Mouse (Mus musculus) mature B cell (primary cell): ENCODE data around the gene Fam43a.

Experiments used
- in situ Hi-C: fragments of 300-500 bp; cut with MboI; formaldehyde crosslinking; loops from 2 replicates; pipeline ENCODE4 v1.14.3; 2019

The Fam43a gene

GRCm38 (mm10) chr16:30627586-30628337 lies 28.2 kb downstream of the Fam43a start:
- in situ Hi-C loops = no loop called here

- in situ Hi-C loops = no loop called here
Measured at GRCm38 (mm10) chr16:30628401-30628800, 28.9 kb downstream of the Fam43a start.

GRCm38 (mm10) chr16:30629509-30629908 lies 30.0 kb downstream of the Fam43a start:
- in situ Hi-C loops = no loop called here

- in situ Hi-C loops = no loop called here
Measured at GRCm38 (mm10) chr16:30633906-30634746, 34.6 kb downstream of the Fam43a start.

- in situ Hi-C loops = no loop called here
Measured at GRCm38 (mm10) chr16:30638586-30638985, 39.1 kb downstream of the Fam43a start.

- in situ Hi-C loops = no loop called here
Measured at GRCm38 (mm10) chr16:30640591-30640990, 41.1 kb downstream of the Fam43a start.

- in situ Hi-C loops = no loop called here
Measured at GRCm38 (mm10) chr16:30641408-30641807, 41.9 kb downstream of the Fam43a start.

- in situ Hi-C loops = no loop called here
Measured at GRCm38 (mm10) chr16:30642229-30642628, 42.7 kb downstream of the Fam43a start.

GRCm38 (mm10) chr16:30644981-30645380 lies 45.5 kb downstream of the Fam43a start:
- in situ Hi-C loops = no loop called here

- in situ Hi-C loops = no loop called here
Measured at GRCm38 (mm10) chr16:30645841-30646558, 46.5 kb downstream of the Fam43a start.

GRCm38 (mm10) chr16:30646856-30647255 lies 47.3 kb downstream of the Fam43a start:
- in situ Hi-C loops = no loop called here

GRCm38 (mm10) chr16:30651292-30651691 lies 51.8 kb downstream of the Fam43a start:
- in situ Hi-C loops = no loop called here
